Mouse (Mus musculus): ENCODE measurements around the gene Slc25a54.

Slc25a54 gene

DNA sequence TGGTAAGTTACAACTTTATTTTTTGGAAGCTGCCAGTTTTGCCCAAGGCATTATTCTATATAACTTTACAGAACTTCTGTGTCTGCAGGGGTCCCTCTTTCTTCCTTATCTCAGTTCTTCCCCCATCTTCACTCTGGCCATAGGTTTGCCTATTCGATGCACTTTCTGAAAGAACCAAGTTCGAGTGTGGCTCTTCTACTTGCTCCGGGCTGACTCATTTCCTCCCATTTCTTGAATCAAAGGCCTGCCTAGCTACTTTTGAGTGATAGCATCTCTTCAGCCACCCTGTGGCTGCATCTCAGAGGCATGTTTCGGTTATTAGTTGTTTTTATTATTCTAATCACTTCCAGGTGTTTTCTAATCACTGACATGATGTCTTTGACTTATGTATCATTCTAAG lies 43.8 kb downstream of the Slc25a54 start:
- no peak for DNase-seq (ENCODE audit: low spot score in 2 of 2)

DNA sequence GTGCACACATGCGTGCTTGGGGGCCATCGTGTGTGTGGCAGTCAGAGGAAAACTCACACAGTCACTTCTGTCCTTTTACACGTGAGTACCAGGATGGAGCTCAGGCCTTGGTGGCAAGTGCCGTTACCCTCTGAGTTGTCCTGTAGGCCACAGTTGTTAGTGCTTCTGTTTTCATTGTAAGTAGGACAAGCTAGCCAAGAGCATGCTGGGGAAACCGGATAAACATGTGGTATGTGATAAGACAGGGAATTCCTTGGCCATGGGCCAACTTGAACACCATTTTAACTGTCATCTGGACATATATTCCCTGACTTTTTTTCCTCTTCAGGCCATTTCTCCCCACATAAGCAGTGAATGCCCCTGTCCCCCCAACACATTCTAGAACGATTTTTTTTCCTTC lies 45.3 kb downstream of the Slc25a54 start:
- DNase-seq (ENCODE audit: low spot score in 2 of 2): no peak

DNA sequence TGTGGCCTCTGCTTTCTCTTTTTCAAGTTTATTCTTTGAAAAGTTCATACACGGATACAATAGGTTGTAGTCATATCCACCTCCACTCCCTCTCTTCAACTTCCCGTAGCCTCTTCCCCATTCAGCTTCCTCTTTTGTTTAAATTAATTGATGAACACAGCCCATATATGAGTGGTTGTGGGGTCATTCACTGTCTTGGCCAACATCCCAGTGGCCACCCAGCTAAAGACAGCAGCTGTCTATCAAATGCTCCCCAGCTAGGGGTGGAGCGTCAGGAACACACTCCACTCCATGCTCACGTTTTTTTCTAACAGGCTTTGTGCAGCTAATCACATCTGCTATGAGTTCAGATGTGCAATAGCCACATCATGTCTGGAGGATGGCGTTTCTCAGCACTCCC lies 49.5 kb downstream of the Slc25a54 start:
- DNase-seq (ENCODE audit: low spot score in 2 of 2): no peak

DNA sequence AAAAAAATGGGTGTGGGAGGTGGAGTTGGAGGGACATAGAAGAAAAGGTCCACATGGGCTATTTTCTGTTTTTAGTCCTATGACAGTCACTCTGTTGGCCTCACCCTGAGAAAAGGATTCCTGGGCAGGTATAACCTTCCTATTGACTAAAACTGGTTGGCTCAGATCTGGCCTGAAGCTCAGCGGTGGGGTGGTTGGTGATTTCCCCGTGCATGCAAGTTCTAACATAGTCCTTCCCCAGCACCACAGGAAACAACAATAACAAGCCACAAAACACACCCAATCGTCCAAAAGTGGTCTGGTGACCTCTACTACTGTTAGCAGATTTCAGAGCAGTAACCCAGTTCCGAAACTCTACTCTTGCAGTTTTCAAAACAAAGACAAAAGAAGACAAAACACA lies 52.7 kb downstream of the Slc25a54 start:
- peak in 1 of 2 experiments; percentile 42 for DNase-seq (ENCODE audit: low spot score in 2 of 2)

DNA sequence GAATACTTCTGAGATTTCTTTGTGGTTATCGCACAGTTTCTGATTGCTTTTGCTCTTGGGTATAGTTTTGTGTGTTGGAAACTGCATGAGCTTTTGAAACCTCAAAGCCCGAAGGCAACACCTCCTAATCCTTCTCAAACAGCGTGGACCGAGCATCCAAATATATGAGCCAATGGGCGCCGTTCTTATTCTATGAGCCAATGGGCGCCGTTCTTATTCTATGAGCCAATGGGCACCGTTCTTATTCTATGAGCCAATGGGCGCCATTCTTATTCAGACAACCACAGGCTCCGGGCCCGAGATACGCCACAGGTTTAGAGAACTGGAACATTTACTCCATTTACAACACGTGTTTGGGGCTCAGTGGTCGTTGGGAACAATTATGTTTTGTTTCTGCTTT lies 53.8 kb downstream of the Slc25a54 start:
- no peak for DNase-seq (ENCODE audit: low spot score in 2 of 2)

DNA sequence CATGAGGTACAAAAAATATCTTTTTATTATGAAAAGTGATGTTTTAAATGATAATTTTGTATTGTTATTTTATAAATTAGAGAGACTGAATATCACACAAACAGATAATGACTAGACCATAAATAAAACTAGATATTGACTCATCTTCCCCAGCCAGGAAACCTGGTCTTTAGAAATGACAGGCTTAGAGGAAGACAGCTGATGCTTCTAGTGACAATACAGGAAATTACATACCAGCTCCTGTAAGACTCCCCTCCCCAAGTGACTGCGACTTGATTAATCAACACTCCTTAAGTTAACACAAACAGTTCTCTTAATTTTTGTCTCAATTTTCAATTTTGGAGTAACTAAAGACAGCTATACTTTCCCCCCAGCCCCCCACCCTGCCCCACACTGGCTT lies 55.1 kb downstream of the Slc25a54 start:
- DNase-seq (ENCODE audit: low spot score in 2 of 2): no peak

DNA sequence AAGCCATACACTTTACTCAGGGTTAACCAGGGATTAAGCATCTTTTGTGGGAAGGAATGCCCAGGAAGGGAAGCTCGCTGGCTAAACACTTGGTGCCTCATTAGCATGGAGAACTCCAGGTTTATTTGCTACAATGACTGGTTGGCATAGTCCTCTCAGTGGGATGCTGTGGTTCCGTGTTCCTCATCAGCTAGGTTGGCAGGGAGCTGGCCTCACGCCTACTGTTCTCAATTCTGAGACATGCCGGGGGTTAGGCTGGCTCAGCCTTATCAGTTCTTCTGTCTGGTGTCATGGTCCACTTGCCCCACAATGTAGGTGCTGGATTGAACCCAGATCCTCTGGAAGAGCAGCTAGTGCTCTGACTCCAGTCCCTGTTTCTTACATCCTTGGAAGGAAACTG lies 72.3 kb downstream of the Slc25a54 start:
- no peak for DNase-seq (ENCODE audit: low spot score in 2 of 2)

DNA sequence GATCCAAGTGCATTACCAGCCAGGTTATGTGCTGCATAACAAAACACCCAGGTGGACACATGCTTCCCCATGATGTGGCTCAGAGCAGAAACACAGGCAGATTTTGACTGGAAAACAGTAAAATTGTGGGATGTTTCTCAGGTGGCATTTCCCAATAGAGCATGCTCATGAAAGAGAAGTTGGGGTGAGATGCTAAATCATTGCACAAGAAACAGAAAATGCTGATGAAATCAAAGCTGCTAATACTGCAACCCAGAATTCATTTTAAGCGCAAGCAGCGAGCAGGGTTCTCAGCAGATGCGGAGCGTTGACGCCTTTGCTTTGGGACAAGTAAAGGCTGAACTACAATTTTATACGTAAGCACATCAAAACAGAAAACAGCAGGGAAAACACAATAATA lies 73.1 kb downstream of the Slc25a54 start:
- DNase-seq (ENCODE audit: low spot score in 2 of 2): no peak

DNA sequence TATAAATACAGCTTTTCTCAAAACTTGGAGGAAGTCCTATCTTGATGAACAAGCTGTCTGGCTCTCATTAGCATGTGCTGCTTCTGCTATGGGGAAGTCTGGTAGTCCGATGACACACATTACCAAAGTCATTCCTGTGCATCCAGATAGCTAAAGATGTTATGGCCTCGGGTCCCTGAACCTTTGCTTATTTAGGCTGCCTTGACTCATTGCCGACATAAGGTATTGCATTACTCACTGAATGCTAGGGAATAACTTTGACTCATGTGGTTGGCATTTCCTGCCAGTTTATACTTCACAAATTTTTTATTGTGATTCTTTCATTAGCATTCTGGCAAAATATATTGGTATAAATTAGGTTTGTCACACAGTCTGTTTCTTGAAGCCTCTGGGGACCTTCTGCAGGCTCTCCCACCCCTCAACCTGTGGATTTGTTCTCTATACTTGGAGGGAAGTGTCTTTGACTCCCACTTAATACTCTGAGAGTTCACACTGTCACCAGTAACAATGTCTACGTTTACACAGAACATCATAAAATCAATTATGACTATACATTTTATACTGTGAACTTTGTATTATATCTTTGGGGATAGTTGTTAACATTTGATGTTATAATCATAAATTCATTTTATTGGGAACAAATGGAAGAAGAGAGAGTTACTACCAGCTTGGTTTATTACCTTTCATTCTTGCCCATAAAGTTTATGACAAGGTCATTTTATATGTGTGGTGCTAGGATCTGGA lies 75.8 kb downstream of the Slc25a54 start:
- DNase-seq (ENCODE audit: low spot score in 2 of 2): no peak

DNA sequence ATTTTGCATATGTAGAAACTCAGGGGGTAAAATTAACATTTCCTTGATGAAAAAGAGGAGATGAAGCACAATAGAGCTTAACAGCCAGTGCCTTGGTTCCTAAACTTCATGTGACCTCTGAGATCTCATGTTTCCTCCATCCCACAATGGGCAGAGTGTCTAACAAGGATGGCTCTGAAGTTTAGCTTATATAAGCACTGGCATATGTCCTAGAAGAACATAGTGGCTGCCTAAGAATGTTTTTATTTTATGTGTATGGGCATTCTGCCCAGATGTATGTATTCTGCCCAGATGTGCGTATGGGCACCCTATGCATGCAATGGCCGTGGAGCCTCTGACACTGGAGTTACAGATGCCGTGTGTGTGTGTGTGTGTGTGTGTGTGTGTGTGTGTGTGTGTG lies 77.2 kb downstream of the Slc25a54 start:
- no peak for DNase-seq (ENCODE audit: low spot score in 2 of 2)

DNA sequence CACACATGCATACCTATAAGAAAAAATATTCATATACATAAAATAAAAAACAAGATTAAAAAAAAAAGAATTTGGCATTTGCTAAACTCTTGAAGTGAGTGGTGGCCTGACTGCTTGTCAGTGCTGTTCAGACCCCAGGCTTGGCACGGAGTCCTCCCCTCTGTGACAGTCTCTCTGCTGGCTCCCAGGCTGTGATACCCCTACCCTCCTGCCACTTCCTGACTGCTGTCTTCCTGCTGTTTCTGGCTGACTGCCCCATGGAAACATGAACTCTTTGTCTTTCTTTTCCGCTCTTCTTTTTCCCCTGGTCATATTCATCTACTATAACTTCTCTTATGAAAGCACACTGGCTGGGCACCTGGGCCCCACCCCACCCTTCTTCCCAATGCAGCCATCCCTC lies 83.8 kb downstream of the Slc25a54 start:
- DNase-seq (ENCODE audit: low spot score in 2 of 2): no peak

DNA sequence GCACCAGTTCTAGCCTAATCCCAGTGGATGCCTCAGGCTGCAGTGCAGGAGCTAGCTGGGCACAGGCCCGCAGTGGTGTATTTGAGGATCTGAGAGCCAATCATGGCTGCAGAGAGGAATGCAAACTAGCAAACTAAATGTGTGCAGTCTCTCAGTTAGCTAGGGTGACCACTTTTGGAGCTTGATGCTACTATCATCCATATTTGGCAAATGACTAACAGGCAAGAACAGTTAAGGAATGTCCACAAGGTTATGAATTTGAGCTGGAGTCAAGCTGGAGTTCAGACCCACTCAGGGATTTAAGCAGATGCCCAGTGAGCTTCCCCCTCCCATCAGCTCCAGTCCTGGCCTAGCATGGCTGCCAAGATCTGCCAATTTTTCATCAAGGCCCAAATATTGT lies 84.4 kb downstream of the Slc25a54 start:
- DNase-seq (ENCODE audit: low spot score in 2 of 2): no peak

DNA sequence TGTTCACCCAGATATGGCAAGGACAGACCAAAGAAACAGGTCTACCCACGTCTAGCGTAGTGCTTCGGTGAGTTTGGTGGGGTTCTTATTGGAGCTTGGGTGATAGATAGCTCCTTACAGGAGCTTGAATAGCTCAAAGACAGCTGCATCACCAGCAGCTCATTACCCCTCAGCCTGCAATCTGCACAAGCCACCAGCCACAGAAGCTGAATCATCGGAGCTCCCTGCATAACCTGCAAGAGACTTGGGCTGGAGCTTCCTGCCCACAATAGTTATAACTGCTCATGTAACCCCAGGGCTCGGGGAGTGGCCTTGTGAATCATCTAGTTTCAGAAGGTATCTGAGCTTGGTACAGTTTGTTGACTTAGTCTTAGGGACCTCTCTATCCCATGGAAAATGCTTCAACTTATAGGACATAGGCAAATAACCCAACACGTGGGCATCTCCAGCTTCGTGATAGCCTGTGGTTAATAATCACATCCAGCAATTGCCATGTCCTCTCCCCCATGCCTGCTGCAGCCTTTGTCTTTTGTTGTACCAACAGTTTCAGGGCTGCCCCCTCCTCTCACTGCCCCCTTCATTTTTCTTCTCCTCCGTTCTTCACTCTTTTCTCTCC lies 85.1 kb downstream of the Slc25a54 start:
- no peak for DNase-seq (ENCODE audit: low spot score in 2 of 2)
